Mouse (Mus musculus) heart, embryonic 16.5 days (tissue): ENCODE results near the gene Dvl1. TPM values are rescaled to one million over a fixed set of nuclear protein-coding genes. Genes with fewer than 3 reads are reported as not detected.

Experiments used
- ATAC-seq: fragments of 200-750 bp; cut with Nextera tagmentation; replicated peaks from 2 replicates; pipeline ENCODE4 v1.8.0; 2017; ENCODE audit warnings: moderate number of reproducible peaks; ENCODE audit not compliant: insufficient read depth, low FRiP score; ENCODE audit errors: extremely low read depth
- H3K27ac ChIP-seq: fragments of 300-500 bp; sonication (generic); 2 replicates; pipeline ENCODE4 v1.5.1; 2014; ENCODE audit warnings: mild to moderate bottlenecking, low read length, control low read depth, moderate library complexity
- H3K27me3 ChIP-seq: fragments of 300-500 bp; sonication (generic); 2 replicates; pipeline ENCODE4 v1.6.1; 2014; ENCODE audit warnings: low read length, mixed read lengths; ENCODE audit not compliant: control insufficient read depth, insufficient read depth
- H3K36me3 ChIP-seq: fragments of 300-500 bp; sonication (generic); 2 replicates; pipeline ENCODE4 v1.6.1; 2014; ENCODE audit not compliant: control insufficient read depth, insufficient read depth
- H3K4me1 ChIP-seq: fragments of 300-500 bp; sonication (generic); 2 replicates; pipeline ENCODE4 v1.6.1; 2014; ENCODE audit warnings: low read length, mixed read lengths; ENCODE audit not compliant: control insufficient read depth, insufficient read depth
- H3K4me2 ChIP-seq: fragments of 300-500 bp; sonication (generic); 2 replicates; pipeline ENCODE4 v1.6.1; 2014; ENCODE audit warnings: low read depth, mild to moderate bottlenecking, control low read depth, low read length
- H3K4me3 ChIP-seq: fragments of 300-500 bp; sonication (generic); 2 replicates; pipeline ENCODE4 v1.5.1; 2014; ENCODE audit warnings: mild to moderate bottlenecking, control low read depth, low read length
- H3K9ac ChIP-seq: fragments of 300-500 bp; sonication (generic); 2 replicates; pipeline ENCODE4 v1.6.1; 2014; ENCODE audit warnings: low read length, control low read depth
- H3K9me3 ChIP-seq: fragments of 300-500 bp; sonication (generic); replicated peaks from 2 replicates; pipeline ENCODE4 v1.6.1; 2016; ENCODE audit warnings: low read length; ENCODE audit not compliant: control insufficient read depth
- WGBS: fragments of 180-500 bp; shearing (Covaris S2); extraction: QIAGEN DNeasy Blood & Tissue Kit; methylation state at CpG from one replicate; pipeline ENCODE4 v1.1.7; 2014; 5-methylcytosine and 5-hydroxymethylcytosine counted together
- polyA plus RNA-seq: library from polyadenylated mRNA; unstranded; fragments of >200 nt; fragmentation: Nextera tagmentation; extraction: Ambion mirVana; gene quantifications from 2 replicates; pipeline ENCODE4 v1.2.1, GENCODE M21; 2015

Gene Dvl1
- polyA plus RNA-seq, 1 experiment from 2014 or later, result 3.5 TPM

- ATAC-seq, result no peak
- Histone ChIP-seq H3K36me3 (peaks cover 38% of the 10 kb centered on the region), H3K9me3 (no peaks in the 10 kb centered on the region), H3K4me3 (no peak overlapping the region), H3K27me3 (no peaks in the 10 kb centered on the region), H3K4me2 (no peak overlapping the region), H3K27ac (no peak overlapping the region), H3K4me1 (peaks cover 10% of the 10 kb centered on the region), H3K9ac (no peak overlapping the region)
- WGBS, result 88% methylated on average over 10 of the region's 10 CpGs
These were observed 40.5 kb downstream of the Dvl1 start for GRCm38 (mm10) chr4:155887674-155888073.

GRCm38 (mm10) chr4:155888181-155888580 lies 41.0 kb downstream of the Dvl1 start:
- no peak overlapping the region for H3K9ac ChIP-seq
- WGBS, result 94% methylated on average over 9 of the region's 9 CpGs
- H3K27me3 ChIP-seq, result no peaks in the 10 kb centered on the region
- H3K4me1 ChIP-seq, result peaks cover 15% of the 10 kb centered on the region
- no peak overlapping the region for H3K27ac ChIP-seq
- no peaks in the 10 kb centered on the region for H3K9me3 ChIP-seq
- H3K36me3 ChIP-seq, result peaks cover 38% of the 10 kb centered on the region
- H3K4me2 ChIP-seq, result no peak overlapping the region
- ATAC-seq, result no peak
- no peak overlapping the region for H3K4me3 ChIP-seq

GRCm38 (mm10) chr4:155889316-155889715 lies 42.1 kb downstream of the Dvl1 start:
- ATAC-seq, result no peak

GRCm38 (mm10) chr4:155891011-155891471 lies 43.8 kb downstream of the Dvl1 start:
- under 1% methylated on average over 32 of the region's 34 CpGs for WGBS
- no peaks in the 10 kb centered on the region for H3K27me3 ChIP-seq
- peak overlapping the region; percentile 78 for H3K9ac ChIP-seq
- H3K4me3 ChIP-seq, result peak overlapping the region; percentile 81
- ATAC-seq, result no peak
- no peak overlapping the region for H3K27ac ChIP-seq
- peaks cover 28% of the 10 kb centered on the region for H3K36me3 ChIP-seq
- peak overlapping the region; percentile 93 for H3K4me2 ChIP-seq
- H3K4me1 ChIP-seq, result peaks cover 39% of the 10 kb centered on the region
- H3K9me3 ChIP-seq, result no peaks in the 10 kb centered on the region

More at GRCm38 (mm10) chr4:155889316-155889715, 42.1 kb downstream of the Dvl1 start:
- Histone ChIP-seq H3K36me3 (peaks cover 38% of the 10 kb centered on the region), H3K4me1 (peaks cover 26% of the 10 kb centered on the region), H3K9me3 (no peaks in the 10 kb centered on the region), H3K27ac (no peak overlapping the region), H3K4me2 (no peak overlapping the region), H3K4me3 (no peak overlapping the region), H3K9ac (no peak overlapping the region), H3K27me3 (no peaks in the 10 kb centered on the region)
- WGBS, result 84% methylated on average over 5 of the region's 5 CpGs

- Histone ChIP-seq H3K27ac (peak within 1 kb of the TSS; percentile 97), H3K27me3 (no peaks in the 10 kb centered on the region), H3K4me3 (peak within 1 kb of the TSS; percentile 81), H3K36me3 (peaks cover 23% of the 10 kb centered on the region), H3K4me2 (peak within 1 kb of the TSS; percentile 93), H3K4me1 (peaks cover 39% of the 10 kb centered on the region), H3K9me3 (no peaks in the 10 kb centered on the region), H3K9ac (peak within 1 kb of the TSS; percentile 89)
- WGBS, result under 1% methylated on average over 52 of the region's 52 CpGs
- ATAC-seq, result peak; percentile 88
These were observed 44.4 kb downstream of the Dvl1 start, which contains the start of the genes Pusl1 and Acap3 for GRCm38 (mm10) chr4:155891551-155892001. Gene Pusl1 (minus strand): TSS chr4:155891781. Gene Acap3 (plus strand): TSS chr4:155891822.

GRCm38 (mm10) chr4:155892017-155892416 lies 44.8 kb downstream of the Dvl1 start:
- peak overlapping the region; percentile 81 for H3K4me3 ChIP-seq
- peaks cover 23% of the 10 kb centered on the region for H3K36me3 ChIP-seq
- H3K9me3 ChIP-seq, result no peaks in the 10 kb centered on the region
- H3K27me3 ChIP-seq, result no peaks in the 10 kb centered on the region
- peak; percentile 92 for ATAC-seq
- H3K4me1 ChIP-seq, result peaks cover 39% of the 10 kb centered on the region
- peak overlapping the region; percentile 97 for H3K27ac ChIP-seq
- under 1% methylated on average over 56 of the region's 56 CpGs for WGBS
- peak overlapping the region; percentile 89 for H3K9ac ChIP-seq
- H3K4me2 ChIP-seq, result peak overlapping the region; percentile 93

- peak; percentile 21 for ATAC-seq
- H3K9ac ChIP-seq, result peak overlapping the region; percentile 89
- H3K4me3 ChIP-seq, result peak overlapping the region; percentile 81
- peak overlapping the region; percentile 97 for H3K27ac ChIP-seq
- H3K27me3 ChIP-seq, result no peaks in the 10 kb centered on the region
- H3K36me3 ChIP-seq, result peaks cover 20% of the 10 kb centered on the region; the same call in 1 of the 2 replicates
- no peaks in the 10 kb centered on the region for H3K9me3 ChIP-seq
- peak overlapping the region; percentile 93 for H3K4me2 ChIP-seq
- H3K4me1 ChIP-seq, result peaks cover 39% of the 10 kb centered on the region
- WGBS, result 6% methylated on average over 36 of the region's 37 CpGs
These were observed 45.4 kb downstream of the Dvl1 start for GRCm38 (mm10) chr4:155892438-155893211.

GRCm38 (mm10) chr4:155893212-155893690 lies 46.0 kb downstream of the Dvl1 start:
- Histone ChIP-seq H3K9ac (peak overlapping the region; percentile 89), H3K36me3 (peaks cover 15% of the 10 kb centered on the region; the same call in 1 of the 2 replicates)
- no peak for ATAC-seq

More at GRCm38 (mm10) chr4:155893212-155893690, 46.0 kb downstream of the Dvl1 start:
- no peak overlapping the region for H3K27ac ChIP-seq
- H3K27me3 ChIP-seq, result no peaks in the 10 kb centered on the region
- no peaks in the 10 kb centered on the region for H3K9me3 ChIP-seq
- H3K4me2 ChIP-seq, result peak overlapping the region; percentile 93
- 84% methylated on average over 7 of the region's 8 CpGs for WGBS
- H3K4me1 ChIP-seq, result peaks cover 39% of the 10 kb centered on the region
- H3K4me3 ChIP-seq, result peak overlapping the region; percentile 81
